Mouse (Mus musculus): ENCODE results near the gene Nell2.

- TF ChIP-seq POLR2A (IDR thresholded peaks at IDR 0.05; ENCODE audit: low read depth, low read length) (no peak), ZNF384 (IDR thresholded peaks at IDR 0.05; ENCODE audit: low read depth, low read length) (no peak), CTCF (conservative IDR thresholded peaks at IDR 0.05 in 1 of 2, IDR thresholded peaks at IDR 0.05 in 1 of 2; ENCODE audit: low read depth in 2 of 2, low read length in 2 of 2) (no peak), HCFC1 (IDR thresholded peaks at IDR 0.05; ENCODE audit: low read depth, low read length) (no peak), CHD1 (IDR thresholded peaks at IDR 0.05; ENCODE audit: low read depth, low read length) (no peak), CHD2 (IDR thresholded peaks at IDR 0.05; ENCODE audit: low read length) (no peak), SIN3A (IDR thresholded peaks at IDR 0.05; ENCODE audit: low read length) (no peak)
Observed at GRCm38 (mm10) chr15:95314808-95315145, 213.6 kb downstream of the Nell2 start.

All from CH12.LX (cell line).